Mouse (Mus musculus) spleen, adult 18-20 months (tissue): ENCODE results near the gene Tex264.

ENCODE experiments used
- DNase-seq, 2 experiments: peaks; one replicate each; pipeline ENCODE4 v3.0.0; 2022; ENCODE audit warnings: mixed read lengths in 2 of 2

The Tex264 gene

DNA sequence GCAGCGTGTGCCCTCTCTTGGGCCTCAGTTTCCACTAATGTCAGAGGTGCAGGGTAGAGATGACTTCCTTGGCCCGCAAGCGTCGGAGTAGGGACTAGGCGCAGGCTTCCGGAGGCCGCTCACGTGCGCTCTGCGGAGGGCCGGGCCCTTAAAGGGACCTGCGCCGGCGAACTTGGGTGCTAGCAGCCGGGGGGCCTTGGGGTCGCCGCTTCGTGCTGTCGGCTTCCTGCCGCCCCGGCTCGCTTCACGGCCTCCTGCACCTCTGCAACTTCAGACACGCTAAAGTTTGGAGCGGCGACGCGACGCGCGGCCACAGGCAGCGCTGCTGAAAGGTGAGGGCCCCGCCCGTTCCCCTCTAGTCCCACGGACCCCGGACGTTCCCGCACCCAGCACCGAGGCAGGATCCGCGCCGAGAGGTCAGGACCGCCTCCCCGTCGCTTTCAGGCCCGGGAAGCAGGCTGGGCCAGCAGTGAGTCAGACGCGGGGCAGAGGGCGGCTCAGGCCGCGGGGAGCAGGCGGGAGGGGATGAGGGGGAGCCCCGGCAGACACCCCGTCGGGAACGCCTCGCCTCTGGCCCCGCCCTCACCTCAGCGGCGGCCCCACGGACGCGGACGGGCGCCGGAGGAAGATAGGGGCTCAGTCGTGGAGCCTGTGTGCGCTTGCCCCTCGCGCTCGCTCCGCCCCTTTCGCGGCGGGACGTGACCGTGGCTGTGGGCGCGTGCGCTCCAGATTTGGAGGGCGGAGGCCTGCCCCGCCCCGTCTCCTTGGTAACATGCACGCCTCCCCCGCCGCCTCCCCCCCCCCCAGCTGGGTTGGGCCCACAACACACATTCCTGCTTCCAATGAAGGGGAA is at the start of gene Tex264:
Tex264 (minus strand) TSS at position 679 of the 853 bp plus-strand sequence.
- DNase-seq: peak; percentile 81 to 83

DNA sequence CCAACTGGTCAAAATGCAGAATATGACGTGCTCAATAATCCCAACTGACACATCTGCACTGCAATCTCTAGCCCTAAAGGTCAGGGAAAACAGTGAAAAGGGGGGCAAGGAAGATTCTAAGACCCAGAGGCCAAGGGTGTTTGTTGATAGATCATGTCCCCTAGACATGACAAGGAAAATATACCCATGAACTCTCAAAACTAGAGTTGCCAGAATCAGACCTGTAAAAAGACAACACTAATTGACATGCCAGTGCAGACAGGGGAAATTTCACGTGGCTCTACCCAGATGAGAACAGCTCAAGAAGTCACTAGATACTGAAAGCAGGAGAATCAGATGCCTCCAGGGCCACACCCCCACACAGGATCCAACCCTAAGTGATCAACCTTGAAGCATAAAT is 48.0 kb upstream of the Tex264 start:
- no peak for DNase-seq

DNA sequence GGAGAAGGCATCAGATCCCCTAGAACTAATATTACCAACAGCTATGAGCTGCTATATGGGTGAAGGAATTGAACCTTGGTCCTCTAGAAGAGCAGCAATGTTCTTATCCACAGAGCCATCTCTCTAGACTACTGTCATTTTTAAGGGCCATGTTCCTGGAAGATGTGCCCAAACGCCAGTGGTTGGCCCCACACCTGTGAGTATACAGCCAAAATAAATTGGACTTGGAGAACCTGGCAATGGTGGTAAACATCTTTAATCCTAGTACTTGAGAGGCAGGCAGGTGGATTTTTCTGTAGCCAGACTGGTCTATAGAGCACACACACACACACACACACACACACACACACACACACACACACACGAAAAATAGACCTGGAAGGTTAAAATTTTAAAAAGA is 43.7 kb upstream of the Tex264 start:
- DNase-seq: no peak

DNA sequence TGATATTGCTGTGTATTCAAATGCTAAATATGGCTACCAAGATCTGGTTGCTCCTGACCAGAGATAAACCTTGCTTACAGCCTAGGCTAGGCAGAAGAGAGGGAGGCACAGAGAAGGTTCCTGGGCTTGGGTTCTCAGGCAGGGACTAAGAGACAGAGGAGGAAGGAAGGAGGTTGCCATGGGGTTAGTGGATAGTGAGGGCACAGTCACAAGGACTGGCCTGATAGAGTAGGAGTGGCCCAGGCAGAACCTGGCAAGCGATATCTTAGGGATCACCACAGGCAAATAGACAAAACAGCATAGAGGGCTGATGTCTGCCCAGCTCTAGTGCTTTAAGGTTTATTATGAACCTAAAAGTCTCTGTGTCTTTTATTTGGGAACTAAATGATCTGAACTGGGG is 41.2 kb upstream of the Tex264 start:
- DNase-seq: no peak

DNA sequence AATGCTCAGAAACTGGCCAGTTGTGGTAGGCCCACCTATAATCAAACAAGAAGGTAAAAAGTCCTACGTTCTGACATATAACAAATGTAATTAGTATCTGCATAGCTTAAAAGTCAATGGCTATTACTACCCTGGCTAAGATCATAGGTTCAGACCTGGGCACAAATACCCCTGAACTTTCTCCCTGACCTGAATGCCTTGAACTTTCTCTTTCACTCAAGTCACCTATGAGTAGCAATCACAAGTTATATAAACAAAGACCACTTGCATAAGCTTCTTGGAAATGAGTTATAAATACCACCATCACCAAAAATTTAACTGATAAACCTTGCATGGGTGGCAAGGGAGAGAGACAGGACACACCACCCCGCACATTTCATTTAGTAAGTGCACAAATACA is 39.7 kb upstream of the Tex264 start:
- DNase-seq: no peak

DNA sequence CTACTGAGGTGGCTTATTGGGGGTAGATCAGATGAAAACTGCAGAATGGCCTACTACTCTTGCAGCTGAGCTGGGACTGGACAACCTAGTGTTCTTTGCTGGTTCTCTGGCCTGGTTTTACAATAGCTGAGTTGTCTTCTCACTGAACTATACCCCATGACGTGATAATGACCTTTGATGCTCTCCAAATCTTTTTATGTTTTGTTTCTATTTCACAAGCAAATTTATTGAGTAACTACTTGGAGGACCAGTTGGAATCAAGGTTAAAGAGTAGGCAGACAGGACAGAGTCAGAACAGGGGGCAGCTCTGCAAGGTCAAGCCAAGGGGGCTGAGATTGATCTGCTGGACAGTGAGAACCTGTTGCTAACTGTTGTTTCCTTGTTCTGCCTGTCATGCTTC is 39.1 kb upstream of the Tex264 start:
- no peak for DNase-seq

DNA sequence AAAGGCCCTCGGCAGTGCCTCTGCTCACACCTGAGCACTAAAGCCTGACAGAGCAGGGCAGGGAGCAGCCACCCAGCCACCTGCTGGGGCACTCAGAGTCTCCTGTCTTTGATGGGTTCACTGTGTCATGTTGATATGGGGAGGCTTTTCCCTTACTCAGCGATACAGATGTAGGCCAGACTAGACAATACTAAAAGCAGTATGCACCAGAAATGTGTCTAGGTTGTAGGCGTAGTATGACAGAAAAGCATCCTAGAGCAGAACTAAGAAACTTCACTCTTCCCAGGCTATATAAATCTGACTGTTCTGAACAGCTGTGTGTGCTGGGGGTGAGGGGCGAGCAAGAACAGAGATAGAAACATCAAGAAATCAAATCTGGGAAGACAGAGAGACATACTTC is 31.0 kb upstream of the Tex264 start:
- no peak for DNase-seq

DNA sequence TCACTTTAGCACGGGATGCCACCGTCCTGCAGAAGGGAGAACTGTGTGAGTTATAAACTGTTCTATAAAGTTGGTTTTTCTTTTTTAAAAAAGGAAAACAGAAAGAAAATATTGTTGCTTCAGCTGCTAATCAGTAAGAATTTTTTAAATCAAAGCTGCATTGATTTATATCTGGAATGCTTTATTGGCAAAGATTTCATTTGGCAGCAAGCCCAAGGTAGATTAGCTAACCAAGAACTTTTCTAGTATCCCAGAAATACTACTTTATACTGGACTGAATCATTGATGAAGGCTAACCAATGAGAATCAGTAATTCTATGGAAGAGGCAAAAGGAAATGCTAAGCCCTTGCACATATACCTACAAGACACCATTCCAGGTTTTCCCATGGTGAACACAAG is 30.5 kb upstream of the Tex264 start:
- DNase-seq: no peak

DNA sequence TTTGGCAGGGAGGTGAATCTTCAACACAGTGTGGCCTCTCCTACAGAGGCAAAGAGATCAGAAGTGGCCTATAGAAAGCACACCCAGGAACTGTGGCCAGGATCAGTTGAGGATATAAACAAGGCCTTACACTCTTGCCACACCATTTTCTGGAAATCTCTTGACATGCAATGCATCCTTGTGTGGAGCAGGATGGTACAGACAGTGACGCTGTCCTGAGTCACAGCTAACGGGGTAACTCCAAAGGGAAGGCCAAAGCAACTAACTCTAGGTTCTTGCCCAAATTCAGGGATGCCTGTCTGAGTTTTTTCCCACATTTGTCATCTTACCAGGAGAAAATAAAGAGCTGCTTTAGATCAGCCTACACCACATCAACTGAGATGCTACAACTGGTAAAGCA is 26.7 kb upstream of the Tex264 start:
- DNase-seq: no peak

DNA sequence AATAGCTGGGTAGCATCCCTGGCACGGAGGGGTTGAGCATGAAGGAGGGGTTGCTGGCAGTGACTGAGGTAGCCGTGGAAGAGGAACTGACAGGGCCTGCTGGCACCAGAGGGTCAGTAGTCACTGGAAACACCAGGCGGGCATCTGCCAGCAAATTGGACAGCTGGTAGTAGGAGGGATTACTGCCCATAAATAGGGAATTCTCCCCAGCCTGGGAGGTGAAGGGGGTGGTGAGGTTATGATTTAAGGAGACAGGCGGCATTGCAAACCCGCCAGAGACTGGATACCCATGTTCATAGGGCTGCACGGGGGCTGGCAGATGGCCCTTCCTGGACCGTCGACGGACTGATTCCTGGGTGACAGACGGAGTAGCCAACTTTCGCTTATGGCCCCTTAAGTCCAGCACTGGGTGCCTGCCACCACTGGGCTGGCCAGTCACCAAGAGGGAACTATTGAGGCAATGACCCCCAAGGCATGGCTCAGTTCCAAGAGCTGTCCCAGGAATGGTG is 7.3 kb upstream of the Tex264 start:
- no peak for DNase-seq

DNA sequence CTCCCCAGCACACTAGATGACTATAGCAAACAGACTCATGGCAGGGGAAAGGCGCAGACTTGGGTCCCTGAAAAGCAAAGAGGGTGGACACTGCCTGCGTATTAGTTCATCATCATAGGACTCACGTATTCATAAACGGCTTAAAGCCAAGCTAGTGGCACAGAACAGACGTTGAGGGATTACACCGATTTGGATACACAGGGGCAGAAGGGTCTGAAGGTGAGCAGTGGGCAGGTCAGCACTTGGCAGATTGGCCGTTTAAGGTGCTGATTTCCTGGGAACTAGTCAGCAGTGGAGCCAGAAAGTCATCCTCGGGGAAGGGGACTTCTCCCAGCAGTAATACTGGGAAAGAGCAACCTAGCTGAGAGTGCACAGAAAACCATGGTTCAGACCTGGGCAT is 3.1 kb upstream of the Tex264 start:
- no peak for DNase-seq

DNA sequence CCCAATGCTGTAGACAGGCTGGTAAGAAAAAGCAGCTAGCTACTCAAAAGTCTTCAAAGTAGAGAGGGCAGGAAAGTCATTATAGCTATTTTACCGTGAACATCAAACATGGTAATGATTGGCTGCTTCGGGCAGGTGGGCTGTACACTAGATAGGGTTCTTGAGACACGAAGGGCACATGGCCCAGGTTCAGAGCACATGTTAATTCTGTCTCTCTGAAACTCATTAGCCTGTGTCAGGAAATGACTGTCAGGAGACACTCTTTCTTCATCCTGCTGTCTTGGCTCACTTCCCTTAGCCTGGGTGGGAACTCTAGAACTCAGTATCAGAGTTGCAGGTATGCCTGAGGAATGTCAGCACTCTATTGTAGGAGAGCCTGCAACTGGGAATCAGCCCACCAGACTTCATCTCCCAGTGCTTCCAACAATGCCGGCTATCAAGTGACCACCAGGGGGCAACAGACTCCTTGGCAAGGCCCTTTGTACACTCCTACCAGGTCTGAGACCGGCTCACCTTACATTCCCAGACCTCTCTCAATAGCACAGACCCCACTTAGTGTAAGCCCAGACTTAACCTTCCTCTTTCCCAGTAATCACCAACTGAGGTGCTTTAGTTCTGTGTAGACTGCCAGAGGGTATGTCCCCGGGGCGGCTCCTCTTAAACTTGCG is 1.4 kb upstream of the Tex264 start:
- DNase-seq: peak; percentile 37 to 64

DNA sequence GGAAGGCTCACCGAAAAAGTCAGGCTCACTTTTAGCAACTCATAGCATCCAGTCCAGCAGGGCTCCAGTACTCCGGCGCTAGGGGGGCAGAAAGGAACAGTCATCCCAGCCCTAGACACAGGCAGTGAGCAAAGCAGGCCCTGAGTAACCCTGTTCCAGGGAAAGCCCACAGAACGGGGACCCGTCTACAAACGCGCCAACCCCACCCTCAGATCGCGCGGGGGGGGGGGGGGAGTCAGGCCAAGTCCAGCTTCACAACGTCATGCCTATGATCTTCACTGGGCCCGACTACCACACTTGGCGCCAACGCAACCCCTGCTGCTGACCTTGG is 844 bp downstream of the Tex264 start:
- peak in 1 of 2 experiments; percentile 13 for DNase-seq

DNA sequence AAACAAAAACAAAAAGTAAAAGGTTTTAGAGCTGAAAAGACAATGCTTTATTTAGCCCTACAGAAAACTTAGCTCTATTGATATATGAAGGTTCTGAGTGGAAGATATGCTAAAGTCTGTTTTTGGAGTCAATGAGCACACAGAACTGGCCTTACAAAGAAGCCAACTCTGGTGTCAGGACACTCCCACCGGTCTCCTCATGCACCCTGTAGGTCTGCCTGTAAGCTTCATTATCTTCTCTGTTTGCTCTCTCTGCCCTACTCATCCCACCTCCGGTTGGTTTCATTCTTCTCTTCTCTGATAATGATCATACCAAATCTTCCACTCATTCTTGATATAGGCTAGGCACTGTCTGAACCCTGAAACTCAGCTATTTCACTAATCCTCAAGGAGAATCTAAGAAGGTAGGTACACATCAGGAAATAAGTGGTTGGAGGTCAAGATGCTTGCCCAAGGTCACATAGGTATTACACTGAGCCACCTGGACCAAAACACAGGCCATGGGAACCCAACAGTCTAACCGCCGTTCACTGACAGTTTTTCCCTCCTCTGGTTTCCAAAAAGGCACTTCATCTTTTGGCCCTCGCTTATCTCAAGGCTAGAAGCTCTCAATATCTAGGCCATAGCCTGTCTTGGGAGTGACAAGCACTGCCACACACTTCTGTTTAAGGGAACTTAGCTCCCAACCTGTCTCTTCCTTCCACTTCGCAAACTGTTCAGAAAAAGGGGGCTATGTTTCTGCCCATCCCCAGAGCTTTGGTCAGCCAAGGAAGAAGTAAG is 1.4 kb downstream of the Tex264 start:
- DNase-seq: no peak

DNA sequence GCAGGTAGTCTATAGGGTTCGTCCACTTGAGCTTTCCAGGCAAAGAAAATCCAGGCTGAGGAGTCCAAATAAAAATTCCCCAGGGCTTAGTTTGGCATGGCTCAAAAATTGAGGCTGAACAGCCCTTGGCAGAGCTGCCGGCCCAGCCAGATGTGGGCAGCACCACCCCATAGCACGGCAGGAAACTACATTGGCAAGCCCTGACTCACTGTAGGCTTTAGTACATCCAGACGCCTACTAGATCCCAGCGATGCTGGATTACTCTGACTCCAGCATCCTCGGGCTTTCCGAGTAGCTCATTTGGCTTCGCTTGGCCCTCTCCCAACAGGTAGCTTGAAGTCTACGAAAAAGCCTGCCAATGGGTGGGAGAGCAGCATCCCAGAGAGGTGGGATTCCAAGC is 4.7 kb downstream of the Tex264 start:
- no peak for DNase-seq

DNA sequence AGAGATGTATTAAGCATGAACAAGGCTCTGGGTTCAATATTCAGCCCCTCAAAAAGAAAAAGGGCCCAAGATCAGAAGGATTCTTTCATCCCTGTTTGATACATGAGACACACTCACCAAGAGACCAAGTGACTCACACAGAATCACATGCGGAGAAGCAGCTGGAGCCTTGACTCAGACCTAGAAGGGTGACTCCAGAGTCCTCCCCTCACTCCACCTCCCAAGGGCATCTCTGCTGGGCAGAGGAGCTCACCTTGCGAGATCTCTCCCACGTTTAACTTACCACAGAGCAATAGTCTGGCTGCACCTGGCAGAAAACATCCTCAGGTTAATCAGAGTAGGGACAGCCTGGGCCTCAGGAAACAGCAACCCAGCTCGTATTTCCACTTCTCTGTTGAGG is 7.5 kb downstream of the Tex264 start:
- DNase-seq: no peak

DNA sequence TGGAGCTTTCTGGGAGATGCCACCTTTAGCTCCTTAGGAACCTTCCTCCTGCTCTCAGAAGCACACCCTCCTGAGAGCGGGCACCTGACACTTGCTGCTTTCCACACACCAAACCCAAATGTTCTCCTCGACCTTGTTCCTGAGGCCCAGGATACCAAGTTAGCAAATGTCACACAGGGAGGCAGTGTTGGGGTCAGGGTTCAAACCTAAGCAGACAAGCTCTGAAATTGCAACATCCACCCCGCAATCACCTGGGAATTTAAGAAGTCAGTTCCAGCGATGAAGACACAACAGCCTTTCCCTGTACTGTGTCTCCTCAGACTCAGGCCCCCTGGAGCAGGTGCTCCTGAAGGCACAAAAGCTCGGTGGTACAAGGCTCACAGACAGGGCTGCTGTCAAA is 8.0 kb downstream of the Tex264 start:
- DNase-seq: no peak

DNA sequence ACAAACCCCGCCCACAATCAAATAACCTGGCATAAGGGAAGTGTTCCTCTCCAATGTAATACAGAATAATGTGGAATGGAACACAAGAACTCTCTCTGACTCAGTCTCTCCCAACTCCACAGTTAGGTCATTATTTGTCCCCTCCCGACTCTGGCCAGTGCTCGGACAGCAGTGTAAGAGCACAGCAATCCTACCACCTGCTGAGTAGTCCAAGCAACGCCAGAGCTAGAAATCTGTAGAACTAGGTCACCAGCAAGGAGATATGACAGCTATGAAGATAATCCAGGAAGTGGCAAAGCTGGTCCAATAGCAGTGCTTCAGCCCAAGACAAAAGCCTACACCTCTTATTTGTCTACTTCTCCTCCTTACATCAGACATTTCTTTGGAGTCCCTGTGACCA is 9.2 kb downstream of the Tex264 start:
- DNase-seq: no peak

DNA sequence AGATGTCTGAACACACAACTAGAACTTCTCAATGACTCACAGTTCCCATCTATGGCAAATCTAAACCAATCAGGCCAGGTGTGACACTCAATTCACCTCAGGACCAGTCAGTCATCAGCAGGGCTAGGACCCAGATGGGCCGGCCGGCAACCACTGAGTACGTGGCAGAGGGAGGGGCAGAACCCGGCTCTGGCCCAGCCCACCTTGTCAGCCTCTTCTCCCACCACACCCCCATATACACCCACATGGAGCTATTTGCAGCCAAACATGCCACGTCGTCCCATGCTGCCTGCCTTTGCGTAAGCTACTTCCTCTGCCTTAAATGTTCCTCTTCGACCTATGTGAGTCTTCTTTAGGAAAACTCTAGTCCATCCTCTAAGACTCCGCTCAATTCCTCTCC is 9.8 kb downstream of the Tex264 start:
- no peak for DNase-seq

DNA sequence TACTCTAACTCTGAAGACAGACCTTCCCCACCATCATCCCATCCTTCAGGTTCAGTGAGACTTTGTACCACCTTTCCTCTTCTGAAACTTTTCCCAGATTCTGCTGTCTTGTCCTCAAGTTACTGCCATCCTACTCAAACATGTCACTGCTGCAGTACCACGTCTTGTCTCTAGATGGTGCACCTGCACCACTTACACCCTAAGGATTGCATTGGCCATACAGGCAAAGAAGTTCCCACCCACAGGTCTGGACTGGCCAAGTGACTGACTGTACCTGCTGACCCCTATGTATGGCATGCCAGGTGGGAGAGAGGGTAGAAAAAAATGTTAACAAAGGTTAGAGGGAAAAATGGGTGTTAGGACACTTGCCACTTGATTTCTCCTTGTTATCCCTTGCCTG is 10.2 kb downstream of the Tex264 start:
- DNase-seq: peak; percentile 59 to 82

DNA sequence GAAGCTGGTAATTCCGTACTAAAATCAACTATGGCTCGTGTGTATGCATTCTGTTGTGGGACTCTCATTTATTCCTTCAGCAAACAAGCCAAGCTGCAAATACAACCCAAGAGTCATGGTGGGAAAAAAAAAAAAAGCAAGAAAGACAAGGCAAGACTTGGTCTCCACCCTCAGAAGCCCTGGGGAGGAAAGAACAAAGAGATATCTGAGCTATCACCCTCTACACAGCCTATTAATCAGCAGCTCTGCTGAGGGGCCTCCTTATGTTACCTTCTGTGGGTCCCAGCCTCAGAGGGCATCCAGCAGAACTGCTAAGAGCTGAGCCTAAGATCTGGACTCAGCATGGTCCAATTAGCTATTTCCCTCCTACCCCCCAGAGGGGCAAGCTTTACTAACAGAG is 11.9 kb downstream of the Tex264 start:
- no peak for DNase-seq

DNA sequence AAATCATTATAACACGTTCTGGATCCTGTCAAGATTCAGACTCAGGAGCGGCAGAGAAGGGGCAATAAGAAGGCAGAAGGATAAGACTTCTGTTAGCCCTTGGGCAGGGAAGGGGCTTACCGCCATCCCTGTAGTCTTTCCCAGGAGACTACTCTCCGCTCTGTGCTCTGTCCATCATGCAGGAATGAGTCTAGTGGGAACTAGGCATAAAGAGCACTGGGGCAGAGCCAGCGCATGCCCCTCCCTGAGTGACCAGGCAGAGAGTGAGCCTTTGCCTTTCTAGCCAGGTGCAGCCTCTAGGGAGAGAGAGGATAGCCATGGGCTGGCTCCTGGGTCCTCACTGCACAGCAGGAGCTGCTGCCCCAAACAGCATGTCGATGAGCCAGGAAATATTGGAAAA is 20.9 kb downstream of the Tex264 start:
- no peak for DNase-seq

DNA sequence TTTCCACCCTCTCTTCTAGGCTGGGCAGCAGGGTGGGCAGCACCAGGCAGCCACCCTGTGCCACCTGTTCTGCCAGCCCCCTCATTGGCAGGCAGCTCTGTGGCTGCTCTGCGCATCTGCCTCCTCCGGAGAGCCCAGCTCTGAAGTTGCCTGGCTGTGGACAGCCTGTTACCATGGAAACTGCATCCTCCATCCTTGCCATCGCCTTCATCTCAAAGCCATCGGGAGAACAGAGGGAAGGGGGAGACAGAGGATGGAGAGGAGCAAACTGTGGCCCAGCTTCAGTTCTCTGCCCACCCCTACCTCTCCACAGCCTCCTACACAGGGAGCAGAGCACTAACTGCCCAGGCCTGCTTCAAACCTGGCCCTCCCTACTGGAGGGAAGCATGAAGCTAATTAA is 21.3 kb downstream of the Tex264 start:
- DNase-seq: no peak

DNA sequence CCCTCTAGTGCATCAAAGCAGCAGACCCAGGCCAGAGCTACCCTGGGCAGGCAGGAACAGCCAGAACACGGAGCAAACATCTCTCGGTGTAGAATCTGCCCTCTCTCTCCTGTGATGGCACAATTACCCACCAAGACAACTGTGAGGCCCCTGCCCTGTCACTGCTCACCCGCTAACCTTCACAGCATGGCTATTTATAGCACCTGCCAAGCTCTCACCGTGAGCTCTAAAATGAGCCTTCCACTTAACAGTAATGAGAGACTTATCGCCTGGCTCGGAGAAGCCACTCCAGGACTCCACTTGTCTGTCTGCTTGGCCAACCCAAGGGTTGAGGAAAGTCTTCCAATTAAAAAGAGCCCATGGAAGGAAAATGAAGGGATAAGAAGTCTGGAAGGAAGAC is 22.5 kb downstream of the Tex264 start:
- DNase-seq: no peak
